ENCODE assay signal across 10 mouse cellular contexts in the genomic region with DNA sequence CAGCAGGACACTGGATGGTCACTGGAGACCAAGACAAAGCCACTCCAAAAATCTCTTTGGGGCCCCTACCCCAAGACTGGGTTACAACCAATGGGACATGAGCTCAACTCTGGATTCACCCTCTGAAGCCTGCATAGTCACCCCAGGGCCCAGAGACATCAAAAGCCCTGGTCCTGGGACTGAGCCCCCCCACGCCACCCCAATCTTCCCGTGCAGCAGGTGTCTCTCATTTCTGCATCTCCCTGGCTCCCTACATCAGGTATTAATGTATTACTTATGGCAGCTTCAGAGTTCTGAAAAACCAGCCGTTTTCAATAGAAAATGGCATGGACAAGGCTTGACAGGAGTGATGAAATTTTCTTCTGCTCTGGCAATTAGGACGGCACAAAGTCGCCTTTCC. TPM values are rescaled to one million over a fixed set of nuclear protein-coding genes. Genes with fewer than 3 reads are reported as not detected.
DNase-seq lines count a peak whose midpoint lies in the region; ATAC-seq and TF ChIP-seq lines count a peak whose summit lies in the region.
"Had no signal": no experiment of that assay in that cellular context is flagged by ENCODE, and none has a peak within 500 bp of the region (broad histone marks: within the 10 kb centered on the region; RNA-seq: fewer than 3 reads in every experiment).

No protein-coding gene starts in this region.

- H3K4me1 ChIP-seq in stomach, embryonic 16.5 days (ENCODE audit: control insufficient read depth, insufficient read depth, low read length) = peaks cover 45% of the 10 kb centered on the region
- H3K4me1 ChIP-seq in stomach, postnatal 0 days (replicated peaks; ENCODE audit: control insufficient read depth, insufficient read depth) = peaks cover 10% of the 10 kb centered on the region
- H3K4me1 ChIP-seq in neural tube, embryonic 15.5 days = peaks cover 64% of the 10 kb centered on the region

- intact Hi-C loops in heart, postnatal 25 days (cut with DNase I) = loop anchor here (2.0 to 10.0 kb wide), 3 partner anchors 41 to 277 kb away; no protein-coding TSS in a partner anchor

- H3K9ac ChIP-seq in stomach, embryonic 16.5 days (ENCODE audit: low read length) = 0 out of 2 replicates have a peak overlapping the region, but pooled peaks have one; percentile 10
- H3K9ac ChIP-seq in stomach, postnatal 0 days (ENCODE audit: low read length) = no peak overlapping the region
- H3K9ac ChIP-seq in neural tube, embryonic 15.5 days (replicated peaks) = peak overlapping the region; percentile 10; the same call in 1 of the 2 replicates
- H3K9ac ChIP-seq: limb, embryonic 15.5 days had no signal

- TF ChIP-seq CTCF in stomach, postnatal 0 days (IDR thresholded peaks at IDR 0.05; ENCODE audit: low read depth) = no peak

- no peak for ATAC-seq in stomach, embryonic 16.5 days (ENCODE audit: insufficient read depth, low FRiP score)
- no peak for ATAC-seq in stomach, postnatal 0 days (ENCODE audit: low FRiP score, low TSS enrichment)
- no peak for ATAC-seq in neural tube, embryonic 15.5 days (ENCODE audit: low FRiP score)
- ATAC-seq: intestine, postnatal 0 days had no signal

- H3K27me3 ChIP-seq in stomach, embryonic 16.5 days (ENCODE audit: control insufficient read depth, insufficient read depth, low read length) = no peaks in the 10 kb centered on the region
- no peaks in the 10 kb centered on the region for H3K27me3 ChIP-seq in stomach, postnatal 0 days (ENCODE audit: control insufficient read depth, insufficient read depth, low read length)
- H3K27me3 ChIP-seq in neural tube, embryonic 15.5 days (replicated peaks) = no peaks in the 10 kb centered on the region
- H3K27me3 ChIP-seq: limb, embryonic 15.5 days had no signal

- no peaks in the 10 kb centered on the region for H3K36me3 ChIP-seq in stomach, embryonic 16.5 days (ENCODE audit: control insufficient read depth, insufficient read depth, low read length)
- H3K36me3 ChIP-seq in stomach, postnatal 0 days (ENCODE audit: control insufficient read depth, insufficient read depth, low read length) = no peaks in the 10 kb centered on the region
- no peaks in the 10 kb centered on the region for H3K36me3 ChIP-seq in neural tube, embryonic 15.5 days
- H3K36me3 ChIP-seq: limb, embryonic 15.5 days had no signal

- TF ChIP-seq EP300 in stomach, postnatal 0 days (optimal IDR thresholded peaks at IDR 0.05) = no peak

- peak; percentile 85 for DNase-seq in heart, adult 11 months
- DNase-seq in heart, postnatal 25 days (ENCODE audit: low spot score) = no peak
- DNase-seq in stomach, postnatal 0 days (ENCODE audit: low spot score) = no peak
- DNase-seq in induced T-regulatory cell, adult 2 months (ENCODE audit: low read depth) = peak; percentile 9
- no peak for DNase-seq in left cerebral cortex, adult 18-20 months (ENCODE audit: low spot score in 2 of 2)
- no peak for DNase-seq in left cerebral cortex, adult 9 months (ENCODE audit: low spot score in 2 of 2)

- no peaks in the 10 kb centered on the region for H3K9me3 ChIP-seq in stomach, embryonic 16.5 days (replicated peaks; ENCODE audit: control insufficient read depth, low read length)
- no peaks in the 10 kb centered on the region for H3K9me3 ChIP-seq in stomach, postnatal 0 days (ENCODE audit: control insufficient read depth, low read length)
- H3K9me3 ChIP-seq in neural tube, embryonic 15.5 days (replicated peaks) = no peaks in the 10 kb centered on the region
- H3K9me3 ChIP-seq: limb, embryonic 15.5 days had no signal

- H3K27ac ChIP-seq in stomach, embryonic 16.5 days (ENCODE audit: low read length) = no peak overlapping the region
- H3K27ac ChIP-seq in stomach, postnatal 0 days (replicated peaks) = no peak overlapping the region
- H3K27ac ChIP-seq in neural tube, embryonic 15.5 days (replicated peaks) = 0 out of 2 replicates have a peak overlapping the region, but pooled peaks have one; percentile 95
- H3K27ac ChIP-seq: limb, embryonic 15.5 days had no signal

- WGBS in stomach, embryonic 16.5 days = 59% methylated on average over 5 of the region's 5 CpGs
- WGBS in stomach, postnatal 0 days = 69% methylated on average over 5 of the region's 5 CpGs
- 32% methylated on average over 5 of the region's 5 CpGs for WGBS in neural tube, embryonic 15.5 days

- H3K4me3 ChIP-seq in stomach, embryonic 16.5 days (replicated peaks; ENCODE audit: low read length) = no peak overlapping the region
- no peak overlapping the region for H3K4me3 ChIP-seq in stomach, postnatal 0 days (ENCODE audit: low read depth, low read length)
- peak overlapping the region; percentile 83; the same call in 1 of the 2 replicates for H3K4me3 ChIP-seq in neural tube, embryonic 15.5 days (replicated peaks)

- H3K4me2 ChIP-seq in stomach, embryonic 16.5 days (ENCODE audit: low read depth, low read length) = no peak overlapping the region
- no peak overlapping the region for H3K4me2 ChIP-seq in stomach, postnatal 0 days (replicated peaks; ENCODE audit: low read depth)
- H3K4me2 ChIP-seq in neural tube, embryonic 15.5 days = peak overlapping the region; percentile 73

RNA-seq across cellular contexts. Expression of gene Hdac4, which starts 17.9 kb away (rescaled TPM):
- 10 to 100 TPM; 36.1 to 51.8 TPM for total RNA-seq in heart, postnatal 25 days (2021)
- polyA plus RNA-seq in stomach, embryonic 16.5 days (2015; fragmentation: Nextera tagmentation; extraction: Ambion mirVana) = 15.7 and 18.8 TPM in 2 replicates
- 10.9 and 14.5 TPM in 2 replicates for polyA plus RNA-seq in stomach, postnatal 0 days (2015; fragmentation: Nextera tagmentation; extraction: Ambion mirVana)
- polyA plus RNA-seq in neural tube, embryonic 15.5 days (2015; fragmentation: Nextera tagmentation; extraction: Ambion mirVana) = 31.2 and 37.7 TPM in 2 replicates
- total RNA-seq in left cerebral cortex, adult 18-20 months (2021) = 100 to 1,000 TPM; 108 to 111 TPM

Comparison
In these comparisons a context has a peak if more than half of its experiments do, and no peak if none do; other contexts are left out.
1. DNase-seq: peak in heart, adult 11 months (single experiment) and induced T-regulatory cell, adult 2 months (single experiment); none in heart, postnatal 25 days (single experiment), stomach, postnatal 0 days (single experiment), left cerebral cortex, adult 18-20 months (0 of 2) and left cerebral cortex, adult 9 months (0 of 2).